Mouse (Mus musculus) T-helper 1 cell (primary cell): Measurements from ENCODE around the gene 1700029P11Rik.

Source experiments
- in situ Hi-C: fragments of 300-600 bp; cut with MboI, MseI; formaldehyde crosslinking; loops from one replicate; pipeline ENCODE4 v1.15.1; 2025; ENCODE audit warnings: high pct_unique_total_duplicates

1700029P11Rik gene

DNA sequence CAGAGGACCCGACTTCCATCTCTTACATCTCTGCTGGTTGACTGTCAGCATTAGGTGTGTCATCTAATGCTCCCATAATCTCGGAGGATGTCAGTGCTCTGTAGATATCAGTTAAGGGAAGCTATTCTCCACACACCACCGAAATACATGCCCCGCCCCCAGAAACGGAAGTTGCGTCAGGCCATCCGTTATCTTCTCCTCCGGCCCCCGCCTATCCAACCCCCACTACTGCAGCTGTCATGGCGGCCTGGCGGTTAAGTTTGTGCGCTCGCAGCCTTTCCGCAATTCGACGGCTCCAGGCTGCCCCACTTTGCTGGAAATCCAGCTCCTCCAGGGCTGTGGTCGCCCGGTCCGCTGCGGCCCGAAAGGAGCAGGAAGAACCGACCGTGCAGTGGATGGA, at the start of gene 1700029P11Rik:
Gene 1700029P11Rik (plus strand): TSS at position 220 of the 400 bp plus-strand sequence.
- in situ Hi-C loops, result no loop called here

DNA sequence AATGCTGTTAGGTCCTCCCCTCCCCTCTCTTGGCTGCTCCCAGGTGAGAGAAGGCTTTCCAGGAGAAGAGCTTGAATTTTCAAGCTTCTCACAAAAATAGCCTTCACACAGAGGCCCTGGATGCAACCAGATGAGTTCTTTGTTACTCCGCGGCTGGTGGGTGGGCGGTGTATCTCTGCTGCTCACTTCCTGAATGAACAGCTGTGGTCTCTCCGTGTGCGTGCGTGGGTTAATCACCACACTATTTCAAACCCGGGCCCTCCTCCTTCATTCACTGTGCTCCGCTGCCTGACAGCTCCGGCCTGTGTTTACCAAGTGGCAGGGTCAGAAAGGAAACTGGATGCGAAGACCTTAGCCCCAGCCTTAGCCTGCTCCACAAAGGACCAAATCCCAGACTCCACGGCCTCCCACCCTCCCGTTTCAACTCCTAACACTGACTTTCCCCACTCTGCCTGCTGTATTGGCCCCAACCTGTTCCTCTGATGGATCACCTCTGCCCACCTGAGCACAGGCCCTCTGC, 47.3 kb upstream of the 1700029P11Rik start:
- in situ Hi-C loops, result no loop called here

- in situ Hi-C loops, result no loop called here
Measured at GRCm38 (mm10) chr15:81933986-81934385, 46.4 kb upstream of the 1700029P11Rik start.

- in situ Hi-C loops, result no loop called here
Measured at GRCm38 (mm10) chr15:81935869-81936637, 44.3 kb upstream of the 1700029P11Rik start.

- in situ Hi-C loops, result no loop called here
Measured at GRCm38 (mm10) chr15:81936679-81937078, 43.7 kb upstream of the 1700029P11Rik start, which contains the start of gene Csdc2. Gene Csdc2 (plus strand): TSS chr15:81936759.

DNA sequence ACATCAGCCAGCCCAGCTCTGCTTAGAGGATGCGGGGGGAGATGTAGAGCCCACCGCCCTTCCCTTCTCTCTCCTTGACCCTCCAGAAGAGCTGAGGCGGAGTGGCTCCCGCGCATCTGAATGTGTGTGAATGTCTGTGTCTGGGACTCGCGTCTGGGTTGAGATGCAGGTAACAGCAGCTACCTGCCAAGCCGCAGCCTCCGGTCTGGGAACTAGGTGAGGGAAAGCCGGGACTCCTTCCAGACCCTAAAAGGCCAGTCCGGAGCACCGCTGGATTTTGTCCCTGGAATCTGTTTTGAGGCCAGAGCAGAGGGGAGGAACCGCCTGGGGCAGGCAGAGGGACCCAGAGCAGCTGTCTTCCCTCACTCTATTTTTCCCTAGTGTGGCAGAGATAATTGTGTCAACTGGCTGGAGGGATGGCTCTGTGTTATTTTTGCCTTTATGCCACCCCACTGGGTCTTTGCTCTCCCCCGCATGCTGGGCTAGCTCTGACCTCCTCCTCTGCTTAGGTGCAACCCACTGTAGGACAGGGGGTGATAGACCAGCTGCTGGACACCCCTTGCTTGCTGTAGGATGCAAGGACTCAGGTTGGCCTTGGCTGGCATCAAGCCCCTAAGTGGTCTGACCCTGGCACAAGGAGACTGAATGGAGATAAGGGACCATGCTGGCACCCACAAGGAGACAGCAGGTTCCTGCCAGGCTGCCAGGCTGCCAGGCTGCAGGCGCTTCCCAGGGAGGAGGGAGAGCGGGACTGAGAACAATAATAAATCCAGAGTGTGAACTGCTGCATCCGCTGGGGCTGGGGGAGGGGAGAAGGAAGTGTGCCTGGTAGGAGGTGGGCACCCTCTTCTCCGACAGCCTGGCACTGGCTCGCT, 43.0 kb upstream of the 1700029P11Rik start:
- in situ Hi-C loops, result no loop called here

DNA sequence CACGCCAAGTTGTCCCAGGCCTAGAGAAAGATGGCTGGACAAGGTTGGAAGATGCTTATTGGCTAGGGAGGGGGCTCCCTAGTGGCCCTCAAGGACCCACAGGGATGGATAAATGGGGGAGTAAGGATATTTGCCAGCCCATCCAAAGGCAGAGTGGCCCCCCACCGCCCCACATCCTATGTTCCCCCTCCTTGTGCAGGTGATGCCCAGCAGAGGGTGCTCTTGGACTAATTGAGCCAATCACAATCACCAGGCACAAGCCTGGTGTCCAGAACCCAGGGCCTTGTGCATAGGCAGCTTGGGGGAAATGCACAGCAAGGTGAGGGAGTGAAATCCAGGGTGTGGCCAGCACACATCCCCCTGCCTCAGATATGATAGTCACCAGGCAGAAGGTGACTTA, 42.1 kb upstream of the 1700029P11Rik start:
- in situ Hi-C loops, result no loop called here

GRCm38 (mm10) chr15:81939157-81939715, 41.1 kb upstream of the 1700029P11Rik start:
- in situ Hi-C loops, result no loop called here

DNA sequence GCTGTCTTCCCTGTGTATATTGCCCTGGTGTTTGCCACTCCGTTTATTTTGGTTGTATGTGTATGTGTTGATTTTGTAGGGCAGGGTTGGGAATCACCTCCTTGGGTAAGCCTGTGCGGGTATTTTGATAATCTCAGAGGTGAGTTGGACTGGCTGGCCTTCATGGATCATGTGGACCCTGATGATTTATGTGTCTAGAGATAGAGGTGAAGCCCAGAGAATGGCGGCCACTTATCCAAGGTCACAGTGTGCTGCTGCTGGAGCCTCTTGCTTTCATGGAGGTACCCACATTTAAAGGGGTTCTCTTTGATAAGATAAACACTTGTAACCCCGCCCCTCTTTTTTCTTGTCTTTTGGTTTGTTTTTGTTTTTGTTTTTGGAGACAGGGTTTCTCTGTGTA, 40.6 kb upstream of the 1700029P11Rik start:
- in situ Hi-C loops, result no loop called here

DNA sequence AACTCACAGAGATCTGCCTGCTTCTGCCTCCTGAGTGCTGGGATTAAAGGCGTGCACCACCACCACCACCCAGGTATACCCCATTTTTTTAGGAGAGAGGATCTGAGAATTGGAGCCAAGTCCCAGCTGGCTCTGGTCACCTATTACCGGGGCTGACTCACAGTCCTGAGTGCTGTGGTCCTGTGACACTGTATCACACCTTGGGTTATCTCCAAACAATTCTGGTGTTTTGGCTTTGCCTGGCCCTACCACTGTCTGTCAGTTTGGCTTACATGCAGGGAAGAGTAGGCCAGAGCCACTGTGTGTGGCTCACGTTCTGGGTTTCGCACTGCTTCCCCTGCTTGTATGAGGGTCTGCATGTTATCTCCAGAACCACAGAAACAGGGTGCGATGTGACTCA, 40.1 kb upstream of the 1700029P11Rik start:
- in situ Hi-C loops, result no loop called here

DNA sequence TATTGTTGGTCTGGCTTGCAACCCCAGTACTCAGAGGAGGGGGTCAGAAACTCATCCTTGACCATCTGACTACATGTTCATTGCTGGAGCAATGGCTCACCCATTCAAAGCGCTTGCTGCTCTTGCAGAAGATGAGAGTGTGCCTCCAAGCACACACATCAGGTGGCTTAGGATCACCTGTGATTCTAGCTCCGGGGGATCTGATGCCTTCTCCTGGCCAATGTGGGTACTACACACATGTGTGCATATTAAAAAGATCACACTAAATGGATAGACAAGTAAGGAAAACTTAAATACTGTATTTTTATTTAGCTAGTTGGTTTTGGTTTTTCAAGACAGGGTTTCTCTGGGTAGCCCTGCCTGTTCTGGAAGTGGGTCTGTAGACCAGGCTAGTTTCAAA, 39.3 kb upstream of the 1700029P11Rik start:
- in situ Hi-C loops, result no loop called here

DNA sequence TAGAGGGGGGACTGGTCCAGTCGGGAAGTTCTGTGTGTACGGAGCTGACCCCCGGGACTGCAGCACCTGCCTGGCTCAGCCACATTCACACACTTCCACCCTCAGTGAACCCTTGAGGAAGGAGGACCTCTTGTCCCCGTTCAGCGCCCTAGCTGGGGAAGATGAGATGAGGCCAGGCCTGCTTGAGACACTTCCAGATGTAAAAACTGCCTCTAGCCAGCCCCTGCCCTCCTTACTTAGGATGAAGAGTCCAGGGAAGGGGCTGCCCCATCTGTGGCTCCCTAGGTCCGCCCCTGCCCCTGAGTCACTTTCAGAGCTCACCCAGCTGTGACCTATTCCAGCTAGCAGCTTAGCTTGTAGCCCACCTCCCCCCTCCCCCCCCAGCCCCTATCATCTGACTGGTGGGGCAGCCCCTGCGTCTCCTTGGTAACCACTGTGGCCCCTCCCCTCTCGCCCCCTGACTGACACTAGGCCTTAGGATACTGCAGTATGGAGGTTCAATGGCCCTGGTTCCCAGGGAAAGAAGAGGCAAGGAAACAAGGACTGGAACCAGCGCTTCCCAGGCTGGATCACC, 37.1 kb upstream of the 1700029P11Rik start:
- in situ Hi-C loops, result no loop called here

DNA sequence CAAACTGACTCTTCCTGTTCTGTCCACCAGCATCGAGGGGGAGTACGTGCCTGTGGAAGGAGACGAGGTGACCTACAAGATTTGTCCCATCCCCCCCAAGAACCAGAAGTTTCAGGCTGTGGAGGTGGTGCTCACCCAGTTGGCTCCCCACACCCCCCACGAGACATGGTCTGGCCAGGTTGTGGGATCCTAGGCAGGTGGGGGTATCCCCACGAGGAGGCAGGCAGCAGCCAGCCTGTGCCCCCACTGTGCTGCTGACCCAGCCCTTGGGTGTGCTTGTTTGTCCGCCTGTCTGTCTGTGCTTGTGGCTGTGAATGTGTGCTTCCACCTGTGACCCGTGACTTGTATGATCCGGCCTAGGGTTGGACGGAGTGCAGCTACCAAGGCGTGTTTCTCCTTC, 31.3 kb upstream of the 1700029P11Rik start:
- in situ Hi-C loops, result no loop called here

DNA sequence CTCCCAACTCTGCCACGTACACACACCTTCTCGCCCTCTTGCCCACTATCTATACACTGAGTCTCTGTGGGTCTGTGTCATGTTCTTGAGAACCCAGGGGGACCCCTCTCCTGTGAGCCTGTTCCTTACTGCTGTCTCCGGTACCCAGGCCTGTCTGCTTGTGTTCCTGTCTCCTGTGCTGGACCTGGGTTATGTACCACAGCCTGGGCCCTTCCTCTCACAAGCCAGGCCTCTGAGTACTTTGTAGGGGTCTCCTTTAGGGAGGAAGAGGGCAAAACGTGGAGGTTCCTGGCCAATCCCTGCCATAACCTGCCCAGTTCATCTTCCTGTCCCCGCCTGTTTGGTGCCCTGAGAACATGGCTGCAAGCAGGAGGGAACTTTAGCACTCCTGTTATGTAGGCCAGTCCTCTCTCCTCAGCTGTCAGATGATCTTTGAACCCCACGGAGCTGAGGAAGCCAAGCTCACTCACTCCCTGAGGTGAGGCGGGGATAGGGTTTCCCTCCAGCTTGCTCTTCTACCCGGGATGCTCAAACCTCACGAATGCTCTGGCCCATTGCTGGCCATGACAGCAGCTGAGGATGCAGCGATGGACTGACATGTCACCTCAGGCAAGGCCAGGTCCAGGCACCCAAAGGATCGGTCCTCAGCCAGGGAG, 30.7 kb upstream of the 1700029P11Rik start:
- in situ Hi-C loops, result loop anchor here (5.0 kb wide), 1 partner anchor 43 kb away; no protein-coding TSS in a partner anchor

DNA sequence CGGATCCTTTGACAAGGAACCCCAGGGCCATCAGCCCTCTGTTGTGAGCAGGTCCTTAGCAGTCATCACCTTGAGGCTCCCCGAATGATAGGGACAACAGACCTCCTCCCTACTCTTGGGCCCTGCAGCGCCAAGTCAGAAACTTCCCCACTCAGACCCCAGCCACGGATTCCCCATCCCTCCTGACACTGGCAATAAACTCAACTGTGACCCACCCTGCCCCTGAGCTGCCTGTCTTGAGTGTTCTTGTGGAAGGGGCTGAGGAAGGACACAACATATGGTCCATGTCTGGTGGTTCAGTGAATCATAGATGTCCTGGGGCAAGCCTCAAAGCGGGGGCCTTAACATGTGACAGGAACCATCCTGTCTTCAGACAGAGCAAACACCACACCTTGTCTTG, 29.6 kb upstream of the 1700029P11Rik start:
- in situ Hi-C loops, result loop anchor here (5.0 kb wide), 1 partner anchor 42 kb away; no protein-coding TSS in a partner anchor

DNA sequence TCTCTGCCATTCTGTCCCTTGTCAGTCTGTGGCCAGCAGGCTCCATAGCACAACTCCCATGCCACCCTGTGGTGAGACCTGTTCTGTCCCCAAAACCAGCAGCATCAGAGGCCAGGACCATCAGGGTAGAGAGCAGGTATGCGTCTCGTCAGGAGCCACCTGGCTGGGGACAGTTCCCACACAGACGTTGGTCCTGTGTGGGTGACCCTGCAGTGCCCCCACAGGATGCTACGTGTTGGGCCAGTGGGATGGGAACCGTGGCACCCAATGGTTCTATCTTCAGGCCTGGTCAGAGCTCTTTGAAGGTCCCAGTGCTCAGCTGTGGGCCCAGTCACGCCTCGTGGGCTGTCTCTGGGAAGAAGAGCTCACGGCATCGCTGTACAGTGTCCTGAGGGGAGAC, 29.2 kb upstream of the 1700029P11Rik start:
- in situ Hi-C loops, result loop anchor here (5.0 kb wide), 1 partner anchor 41 kb away; no protein-coding TSS in a partner anchor

DNA sequence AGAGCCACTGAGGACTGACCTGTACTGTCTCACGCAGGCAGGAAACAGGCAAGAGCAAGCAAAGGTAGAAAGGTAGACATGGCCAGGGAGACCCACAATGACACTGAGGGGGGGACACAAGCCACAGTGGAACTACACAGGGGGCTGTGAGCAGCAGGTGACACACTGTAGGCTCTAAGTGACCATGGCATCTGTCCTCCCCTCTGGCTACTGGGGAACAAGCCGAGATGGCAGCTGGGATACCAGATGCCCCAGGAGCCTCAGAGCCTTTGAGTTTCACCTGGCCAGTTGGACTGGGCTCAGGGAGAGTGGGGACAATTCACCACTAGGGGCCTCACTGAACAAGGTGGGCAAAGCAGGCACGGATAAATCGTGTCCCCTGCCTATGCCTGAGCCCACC, 28.0 kb upstream of the 1700029P11Rik start:
- in situ Hi-C loops, result loop anchor here (5.0 kb wide), 1 partner anchor 40 kb away; no protein-coding TSS in a partner anchor

GRCm38 (mm10) chr15:81954151-81954583, 26.2 kb upstream of the 1700029P11Rik start:
- in situ Hi-C loops, result loop anchor here (5.0 kb wide), 1 partner anchor 38 kb away; no protein-coding TSS in a partner anchor

DNA sequence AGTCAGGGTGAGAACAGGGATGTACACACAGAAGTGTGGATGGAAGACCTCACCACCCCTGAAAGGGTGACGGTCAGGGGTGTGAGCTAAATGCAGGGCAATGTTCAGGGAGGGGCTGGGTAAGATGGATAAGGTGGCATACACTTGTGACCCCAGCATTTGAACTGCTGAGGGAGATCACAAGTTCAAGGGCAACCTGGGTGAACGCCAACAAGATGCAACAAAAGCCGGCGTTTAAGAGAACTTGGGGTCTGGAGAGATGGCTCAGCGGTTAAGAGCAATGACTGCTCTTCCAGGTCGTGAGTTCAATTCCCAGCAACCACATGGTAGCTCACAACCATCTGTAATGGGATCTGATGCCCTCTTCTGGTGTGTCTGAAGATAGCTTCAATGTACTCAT, 25.6 kb upstream of the 1700029P11Rik start:
- in situ Hi-C loops, result loop anchor here (5.0 kb wide), 1 partner anchor 38 kb away; no protein-coding TSS in a partner anchor

GRCm38 (mm10) chr15:81955414-81955813, 24.9 kb upstream of the 1700029P11Rik start:
- in situ Hi-C loops, result no loop called here

DNA sequence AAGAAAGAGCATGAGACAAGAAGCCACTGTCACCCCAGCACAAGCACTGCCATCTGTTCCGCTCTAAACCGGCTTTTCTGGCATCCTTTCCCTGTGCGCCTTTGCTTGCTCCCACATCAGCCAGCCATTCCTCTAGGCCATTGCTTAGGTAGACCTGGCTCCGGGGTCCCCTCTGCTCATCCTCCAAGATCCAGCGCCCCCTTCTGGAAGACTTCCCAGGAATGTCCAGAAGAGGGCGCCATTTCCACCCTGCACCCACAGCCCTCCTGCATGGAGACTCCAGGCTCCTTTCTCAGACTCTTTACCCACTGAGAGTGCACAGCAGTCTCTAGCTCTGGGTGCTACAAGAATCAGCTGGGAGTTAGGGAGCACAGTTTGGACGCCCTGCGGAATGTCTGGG, 23.9 kb upstream of the 1700029P11Rik start:
- in situ Hi-C loops, result no loop called here
